Mouse (Mus musculus) lung, embryonic 16.5 days (tissue): ENCODE data around the gene Lipc. TPM values are rescaled to one million over a fixed set of nuclear protein-coding genes. Genes with fewer than 3 reads are reported as not detected.

Source experiments
- ATAC-seq: fragments of 200-750 bp; cut with Nextera tagmentation; 2 replicates; pipeline ENCODE4 v1.8.0; 2017; ENCODE audit warnings: low read depth, mild to moderate bottlenecking, moderate library complexity
- H3K27ac ChIP-seq: fragments of 300-500 bp; sonication (generic); 2 replicates; pipeline ENCODE4 v1.5.1; 2014; ENCODE audit warnings: mild to moderate bottlenecking, control low read depth, low read length
- H3K27me3 ChIP-seq: fragments of 300-500 bp; sonication (generic); 2 replicates; pipeline ENCODE4 v1.6.1; 2014; ENCODE audit warnings: low read depth, low read length, mixed read lengths; ENCODE audit not compliant: control insufficient read depth, insufficient read depth
- H3K36me3 ChIP-seq: fragments of 300-500 bp; sonication (generic); 2 replicates; pipeline ENCODE4 v1.6.1; 2014; ENCODE audit warnings: low read length; ENCODE audit not compliant: control insufficient read depth, insufficient read depth
- H3K4me1 ChIP-seq: fragments of 300-500 bp; sonication (generic); replicated peaks from 2 replicates; pipeline ENCODE4 v1.6.1; 2014; ENCODE audit warnings: low read length, mixed read lengths; ENCODE audit not compliant: control insufficient read depth, insufficient read depth
- H3K4me2 ChIP-seq: fragments of 300-500 bp; sonication (generic); 2 replicates; pipeline ENCODE4 v1.6.1; 2014; ENCODE audit warnings: low read depth, low read length, control low read depth
- H3K4me3 ChIP-seq: fragments of 300-500 bp; sonication (generic); 2 replicates; pipeline ENCODE4 v1.5.1; 2014; ENCODE audit warnings: mild to moderate bottlenecking, low read length, control low read depth
- H3K9ac ChIP-seq: fragments of 300-500 bp; sonication (generic); 2 replicates; pipeline ENCODE4 v1.6.1; 2014; ENCODE audit warnings: low read length, control low read depth
- H3K9me3 ChIP-seq: fragments of 300-500 bp; sonication (generic); 2 replicates; pipeline ENCODE4 v1.6.1; 2016; ENCODE audit warnings: low read length; ENCODE audit not compliant: control insufficient read depth
- WGBS: fragments of 180-500 bp; shearing (Covaris S2); extraction: QIAGEN DNeasy Blood & Tissue Kit; methylation state at CpG from one replicate; pipeline ENCODE4 v1.1.7; 2014; 5-methylcytosine and 5-hydroxymethylcytosine counted together
- polyA plus RNA-seq: library from polyadenylated mRNA; unstranded; fragments of >200 nt; fragmentation: Nextera tagmentation; extraction: Ambion mirVana; gene quantifications from 2 replicates; pipeline ENCODE4 v1.2.1, GENCODE M21; 2015

The Lipc gene
- polyA plus RNA-seq, 1 experiment from 2014 or later, result 0.25 TPM

DNA sequence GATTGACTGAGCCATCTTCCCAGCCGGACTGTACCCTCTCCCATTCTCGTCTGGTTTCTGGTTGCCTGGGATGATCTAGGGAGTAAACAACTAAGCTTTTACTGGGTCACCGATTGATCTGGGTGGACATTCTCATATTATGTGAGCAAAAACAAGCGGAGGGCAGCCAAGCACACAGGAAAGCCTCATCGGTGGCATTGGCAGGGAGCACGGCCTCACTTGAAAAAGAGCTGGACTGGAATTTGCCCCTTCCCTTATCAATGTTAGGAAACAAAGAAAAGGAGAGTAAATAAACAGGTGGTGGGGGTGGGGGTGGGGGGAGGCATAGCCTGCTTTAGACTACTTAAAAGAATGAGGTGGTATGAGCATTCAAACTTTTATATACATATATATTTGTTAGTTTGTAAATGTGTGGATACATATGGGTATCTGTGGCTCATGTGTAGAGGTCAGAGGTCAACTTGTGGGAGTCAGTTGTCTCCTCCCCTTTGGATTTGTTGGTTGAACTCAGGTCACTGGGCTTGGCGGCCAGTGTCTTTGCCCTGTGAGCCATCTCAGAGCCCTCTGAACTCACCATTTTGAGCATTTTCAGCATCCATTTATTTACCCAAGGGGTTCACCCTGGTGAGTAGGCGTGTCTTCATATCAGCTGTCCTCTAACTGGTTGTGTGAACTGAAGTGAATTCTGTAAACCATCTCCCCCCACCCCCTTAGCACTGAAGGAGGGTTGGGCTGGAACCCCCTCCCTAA, 12.1 kb downstream of the Lipc start:
- 53% methylated on average over 8 of the region's 8 CpGs for WGBS
- H3K36me3 ChIP-seq, result no peaks in the 10 kb centered on the region
- no peak for ATAC-seq

DNA sequence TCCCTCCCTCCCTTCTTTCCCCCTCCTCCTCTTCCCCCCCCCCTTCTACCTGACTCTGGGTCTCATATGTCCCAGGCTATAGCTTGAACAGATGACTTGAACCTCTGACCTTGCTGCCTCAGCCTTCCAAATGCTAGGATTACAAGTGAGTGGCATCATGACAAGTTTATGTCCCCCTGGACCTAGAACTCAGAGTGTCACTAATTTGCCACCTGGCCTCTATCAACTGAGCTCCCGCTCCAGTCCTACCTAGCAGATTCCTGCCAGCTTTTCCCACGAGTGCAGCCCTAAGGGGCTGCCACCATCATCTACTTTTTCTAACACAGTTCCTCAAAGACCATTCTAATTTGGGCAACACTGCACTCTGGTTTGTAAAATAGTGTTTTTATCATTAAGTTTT, 13.2 kb downstream of the Lipc start:
- no peak for ATAC-seq
- no peaks in the 10 kb centered on the region for H3K9me3 ChIP-seq
- no peaks in the 10 kb centered on the region for H3K27me3 ChIP-seq
- H3K27ac ChIP-seq, result no peak overlapping the region
- no peak overlapping the region for H3K4me3 ChIP-seq
- H3K4me2 ChIP-seq, result no peak overlapping the region
- no peaks in the 10 kb centered on the region for H3K36me3 ChIP-seq
- WGBS, result 55% methylated on average over 2 of the region's 2 CpGs
- H3K4me1 ChIP-seq, result no peaks in the 10 kb centered on the region
- H3K9ac ChIP-seq, result no peak overlapping the region

More for the DNA sequence above, 12.1 kb downstream of the Lipc start:
- Histone ChIP-seq H3K4me1 (no peaks in the 10 kb centered on the region), H3K9ac (no peak overlapping the region), H3K9me3 (no peaks in the 10 kb centered on the region), H3K4me2 (no peak overlapping the region), H3K4me3 (no peak overlapping the region), H3K27me3 (no peaks in the 10 kb centered on the region), H3K27ac (no peak overlapping the region)

DNA sequence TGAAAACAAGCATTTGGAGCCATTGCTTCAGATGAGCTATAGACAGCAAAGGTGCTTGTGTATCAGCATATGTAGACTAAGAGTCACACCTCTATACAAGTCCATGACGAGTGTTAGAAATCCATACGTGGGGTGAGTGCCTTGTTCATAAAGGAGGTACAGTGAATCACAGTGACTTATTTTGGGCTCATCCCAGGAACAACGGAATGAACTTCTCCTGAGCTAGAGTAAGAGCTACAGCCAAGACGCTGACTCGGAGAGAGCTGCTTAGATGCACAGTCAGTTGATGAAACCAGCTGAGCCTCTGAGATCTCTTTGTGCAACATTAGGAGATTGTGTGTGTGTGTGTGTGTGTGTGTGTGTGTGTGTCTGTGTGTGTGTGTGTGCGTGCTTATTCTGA, 13.9 kb downstream of the Lipc start:
- Histone ChIP-seq H3K4me2 (no peak overlapping the region), H3K27ac (no peak overlapping the region), H3K4me3 (no peak overlapping the region), H3K36me3 (no peaks in the 10 kb centered on the region), H3K4me1 (no peaks in the 10 kb centered on the region), H3K9me3 (no peaks in the 10 kb centered on the region), H3K9ac (no peak overlapping the region), H3K27me3 (no peaks in the 10 kb centered on the region)
- no peak for ATAC-seq
- WGBS, result 86% methylated on average over 6 of the region's 6 CpGs

DNA sequence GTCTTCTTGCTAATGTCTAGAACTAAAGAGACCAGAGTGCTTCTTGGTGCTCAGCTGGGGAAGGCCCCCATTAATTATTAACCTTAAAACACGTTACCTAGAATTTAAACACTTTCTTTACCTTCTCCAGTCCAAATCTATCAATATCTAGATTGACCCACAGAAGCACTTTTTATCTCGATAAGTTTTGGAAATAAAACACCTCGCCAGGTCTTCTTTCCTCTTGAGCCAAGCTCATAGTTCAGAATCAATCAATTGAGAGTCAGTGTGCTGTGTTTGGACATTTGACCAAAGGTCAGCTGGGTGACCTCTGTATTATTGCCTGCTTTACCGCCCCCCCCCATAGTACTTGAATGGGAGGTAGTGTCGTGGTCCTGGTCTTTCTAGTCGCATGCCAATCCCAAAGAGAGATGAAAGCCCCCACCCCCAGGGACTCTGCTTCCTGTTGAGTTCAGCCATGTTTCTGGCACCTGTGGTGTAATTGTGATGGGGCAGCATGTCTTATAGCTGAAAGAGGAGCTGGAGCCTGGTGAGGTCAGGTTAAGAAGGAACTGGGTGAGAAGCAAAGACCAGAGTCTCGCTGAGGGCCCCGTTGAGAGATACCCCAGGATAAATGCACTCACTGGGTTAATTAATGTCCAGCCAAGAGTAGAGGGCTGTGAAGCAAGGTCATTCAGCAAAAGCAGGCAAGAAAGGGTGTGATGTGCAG, 17.3 kb downstream of the Lipc start:
- no peak for ATAC-seq
- 67% methylated on average over 8 of the region's 8 CpGs for WGBS

DNA sequence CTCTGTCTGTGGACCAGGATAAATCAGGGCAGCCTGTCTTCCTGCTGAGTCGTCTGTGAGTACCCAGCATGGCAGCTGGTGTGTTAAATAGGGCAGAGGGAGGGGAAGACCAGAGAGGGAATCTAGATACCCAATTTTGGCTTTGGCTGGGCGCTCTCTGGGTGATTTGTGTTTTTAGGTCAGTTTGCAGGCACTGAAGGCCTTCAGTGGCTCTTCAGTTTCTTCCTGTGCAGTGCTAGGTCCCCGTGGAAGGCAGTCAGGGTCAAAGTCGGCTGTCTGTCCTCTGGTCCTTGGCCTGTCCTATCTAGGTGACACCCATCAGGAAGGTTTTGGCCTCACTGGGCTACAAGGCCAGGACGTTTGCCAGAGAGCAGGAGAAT, 21.4 kb downstream of the Lipc start:
- Histone ChIP-seq H3K36me3 (no peaks in the 10 kb centered on the region), H3K27me3 (no peaks in the 10 kb centered on the region), H3K4me1 (no peaks in the 10 kb centered on the region; the same call in 1 of the 2 replicates), H3K4me2 (no peak overlapping the region), H3K27ac (no peak overlapping the region), H3K4me3 (no peak overlapping the region), H3K9me3 (no peaks in the 10 kb centered on the region), H3K9ac (no peak overlapping the region)
- ATAC-seq, result no peak
- WGBS, result 47% methylated on average over 5 of the region's 5 CpGs

More for the DNA sequence above, 17.3 kb downstream of the Lipc start:
- Histone ChIP-seq H3K36me3 (no peaks in the 10 kb centered on the region), H3K27ac (no peak overlapping the region), H3K9me3 (no peaks in the 10 kb centered on the region), H3K27me3 (no peaks in the 10 kb centered on the region), H3K4me3 (no peak overlapping the region), H3K4me1 (no peaks in the 10 kb centered on the region), H3K9ac (no peak overlapping the region), H3K4me2 (no peak overlapping the region)

DNA sequence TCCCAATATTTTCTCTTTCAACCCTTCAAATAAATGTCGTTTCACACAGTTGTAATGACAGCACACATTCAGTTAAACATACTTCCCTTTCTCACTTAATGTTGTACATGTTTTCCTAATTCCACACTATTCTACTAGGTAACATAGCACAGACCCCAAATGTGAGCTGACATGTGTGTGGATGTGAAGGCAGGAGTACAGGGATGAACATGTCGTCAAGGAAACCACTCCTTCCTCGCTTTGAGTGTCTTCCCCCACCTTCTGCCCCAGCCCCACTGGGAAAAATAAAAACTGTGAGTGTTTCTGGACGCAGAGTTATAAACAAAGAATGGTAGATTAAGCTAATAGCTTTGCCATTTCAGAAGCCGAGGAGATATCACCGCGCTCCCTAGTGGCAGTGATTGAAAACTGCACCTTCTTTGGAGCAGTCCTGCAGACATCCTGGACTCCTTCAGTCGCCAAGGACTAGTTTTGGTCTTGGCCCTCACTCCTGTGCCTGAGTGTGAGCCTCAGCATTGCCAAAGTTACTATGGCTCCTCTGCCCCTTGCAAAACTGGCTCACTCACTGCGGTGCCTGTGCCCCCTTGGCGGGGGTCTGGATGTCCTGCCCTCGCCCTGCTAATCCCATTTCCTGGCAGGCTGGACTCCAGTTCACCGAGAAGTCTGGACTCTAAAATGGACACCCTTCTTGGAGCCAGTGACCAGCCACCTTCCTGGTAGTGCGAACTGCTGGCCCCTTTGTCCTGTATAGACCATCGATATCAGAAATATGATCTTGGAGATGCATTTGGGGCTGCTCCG, 22.0 kb downstream of the Lipc start:
- no peak overlapping the region for H3K4me3 ChIP-seq
- no peaks in the 10 kb centered on the region for H3K9me3 ChIP-seq
- H3K36me3 ChIP-seq, result no peaks in the 10 kb centered on the region
- no peaks in the 10 kb centered on the region for H3K27me3 ChIP-seq
- WGBS, result 47% methylated on average over 15 of the region's 15 CpGs
- ATAC-seq, result peak; percentile 49
- H3K27ac ChIP-seq, result peak overlapping the region; percentile 27; the same call in 1 of the 2 replicates
- H3K9ac ChIP-seq, result no peak overlapping the region
- H3K4me2 ChIP-seq, result no peak overlapping the region
- no peaks in the 10 kb centered on the region; the same call in 1 of the 2 replicates for H3K4me1 ChIP-seq

DNA sequence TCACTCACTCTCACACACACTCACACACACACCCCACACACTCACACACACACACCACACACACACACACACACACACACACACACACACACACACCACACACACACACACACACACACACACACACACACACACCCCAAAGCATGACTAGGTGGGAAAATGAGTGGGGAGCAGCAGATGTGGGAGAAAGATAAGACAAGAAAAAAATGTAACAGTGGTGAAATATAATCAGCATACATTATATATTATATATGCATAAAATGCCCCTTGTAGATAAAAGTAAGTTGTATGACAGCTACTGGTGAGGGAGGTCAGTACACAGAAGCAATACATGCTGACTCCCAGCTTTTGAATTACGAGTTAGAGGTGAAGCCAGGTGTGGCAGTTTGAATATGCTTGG, 23.6 kb downstream of the Lipc start:
- ATAC-seq, result no peak
- no peaks in the 10 kb centered on the region for H3K27me3 ChIP-seq
- 76% methylated on average over 1 of the region's 1 CpGs for WGBS
- H3K9ac ChIP-seq, result no peak overlapping the region
- no peak overlapping the region for H3K27ac ChIP-seq
- no peak overlapping the region for H3K4me2 ChIP-seq
- H3K4me1 ChIP-seq, result no peaks in the 10 kb centered on the region; the same call in 1 of the 2 replicates
- H3K9me3 ChIP-seq, result no peaks in the 10 kb centered on the region
- H3K4me3 ChIP-seq, result no peak overlapping the region
- no peaks in the 10 kb centered on the region for H3K36me3 ChIP-seq

DNA sequence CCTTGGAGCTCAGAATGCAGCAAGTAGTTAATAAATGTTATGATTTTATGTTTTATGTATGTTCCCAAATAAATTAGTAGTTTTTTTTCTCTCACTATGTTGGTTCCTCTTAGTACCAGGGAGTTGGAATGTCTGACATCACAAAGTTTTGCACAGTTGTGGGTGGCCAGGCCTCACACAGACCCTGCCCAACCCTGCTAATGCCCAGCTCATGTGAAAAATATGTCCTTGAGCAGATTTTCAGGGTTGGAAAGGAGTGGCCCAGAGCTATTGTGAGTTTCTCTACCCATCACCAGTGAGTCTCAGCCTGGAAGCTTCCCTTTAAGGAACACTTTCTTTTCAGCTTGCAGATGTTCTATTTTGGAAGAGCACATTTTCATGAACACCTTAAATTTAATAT, 24.3 kb downstream of the Lipc start:
- no peaks in the 10 kb centered on the region for H3K36me3 ChIP-seq
- no peaks in the 10 kb centered on the region for H3K9me3 ChIP-seq
- no peak overlapping the region for H3K4me2 ChIP-seq
- peaks cover 2% of the 10 kb centered on the region; the same call in 1 of the 2 replicates for H3K4me1 ChIP-seq
- H3K9ac ChIP-seq, result no peak overlapping the region
- no peak overlapping the region for H3K27ac ChIP-seq
- no peak for ATAC-seq
- no peak overlapping the region for H3K4me3 ChIP-seq
- H3K27me3 ChIP-seq, result no peaks in the 10 kb centered on the region
